Mouse (Mus musculus) liver, adult 2 months (tissue): ENCODE measurements around the gene Gcnt2.

Source experiments
- CTCF ChIP-seq: fragments of 200-500 bp; IDR thresholded peaks from 2 replicates; pipeline ENCODE4 v1.5.1; 2011; ENCODE audit warnings: low read depth, low read length, control low read depth
- POLR2A ChIP-seq: fragments of 200-500 bp; IDR thresholded peaks from 2 replicates; pipeline ENCODE4 v1.6.1; 2011; ENCODE audit warnings: low read length, control low read depth; ENCODE audit not compliant: insufficient read depth; ENCODE audit errors: extremely low read depth

GRCm38 (mm10) chr13:40969761-40970390 is 110.3 kb downstream of the Gcnt2 start:
- TF ChIP-seq CTCF (no peak), POLR2A (no peak)
